Mouse (Mus musculus) testis, adult 2 months (tissue): ENCODE data around the gene Rnf4. TPM values are rescaled to one million over a fixed set of nuclear protein-coding genes. Genes with fewer than 3 reads are reported as not detected.

Source experiments
- H3K27ac ChIP-seq: fragments of 200-500 bp; 2 replicates; pipeline ENCODE4 v1.5.1; 2012; ENCODE audit warnings: low read depth, low read length; ENCODE audit not compliant: control insufficient read depth, insufficient read depth
- H3K27me3 ChIP-seq: fragments of 200-500 bp; 2 replicates; pipeline ENCODE4 v1.6.1; 2012; ENCODE audit warnings: mild to moderate bottlenecking, low read length, moderate library complexity; ENCODE audit not compliant: control insufficient read depth, insufficient read depth
- H3K36me3 ChIP-seq: fragments of 200-500 bp; 2 replicates; pipeline ENCODE4 v1.6.1; 2012; ENCODE audit warnings: mild to moderate bottlenecking, low read length; ENCODE audit not compliant: control insufficient read depth, insufficient read depth
- H3K4me1 ChIP-seq: fragments of 200-500 bp; 2 replicates; pipeline ENCODE4 v1.6.1; 2012; ENCODE audit warnings: low read length; ENCODE audit not compliant: control insufficient read depth, insufficient read depth
- H3K4me3 ChIP-seq: fragments of 200-500 bp; 2 replicates; pipeline ENCODE4 v1.5.1; 2012; ENCODE audit warnings: low read depth, mild to moderate bottlenecking, low read length, moderate library complexity, mixed read lengths; ENCODE audit not compliant: control insufficient read depth
- CTCF ChIP-seq: fragments of 200-500 bp; IDR thresholded peaks from 2 replicates; pipeline ENCODE4 v1.5.1; 2012; ENCODE audit warnings: low read depth, mild to moderate bottlenecking, inconsistent platforms, low read length, moderate library complexity; ENCODE audit not compliant: control insufficient read depth, insufficient read depth, insufficient replicate concordance
- POLR2A ChIP-seq: fragments of 200-500 bp; IDR thresholded peaks from 2 replicates; pipeline ENCODE4 v1.6.1; 2012; ENCODE audit warnings: low read depth, mild to moderate bottlenecking, inconsistent platforms, low read length, moderate library complexity; ENCODE audit not compliant: control insufficient read depth
- polyA plus RNA-seq: library from polyadenylated mRNA; depleted of rRNA; stranded (reverse); fragments of >200 nt; gene quantifications from 2 replicates; pipeline ENCODE4 v1.2.3, GENCODE M21; 2012

The Rnf4 gene
- polyA plus RNA-seq, 1 experiment = 102 TPM

DNA sequence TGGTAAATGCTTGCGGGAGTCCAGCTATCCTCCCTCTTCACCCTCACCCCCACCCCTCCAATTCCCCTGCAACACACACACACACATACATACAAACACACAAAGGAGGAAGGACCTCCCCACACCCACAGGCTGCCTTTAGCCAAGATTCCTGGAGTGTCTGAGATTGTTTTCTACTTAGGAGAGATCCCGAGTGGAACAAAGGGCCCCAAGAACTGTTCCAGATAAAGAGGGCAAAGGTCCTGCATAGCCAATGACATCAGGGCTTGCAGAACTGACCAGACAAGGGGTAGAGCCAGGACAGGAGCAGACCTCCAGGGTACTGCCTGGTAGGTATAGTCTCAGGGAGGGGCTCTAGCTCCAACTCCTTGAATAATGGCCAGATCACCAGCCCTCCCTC lies 41.4 kb upstream of the Rnf4 start:
- Histone ChIP-seq H3K27me3 (no peaks in the 10 kb centered on the region), H3K4me3 (no peak overlapping the region), H3K4me1 (no peaks in the 10 kb centered on the region), H3K36me3 (no peaks in the 10 kb centered on the region; the same call in none of the 2 replicates), H3K27ac (no peak overlapping the region)
- TF ChIP-seq CTCF (no peak), POLR2A (no peak)

DNA sequence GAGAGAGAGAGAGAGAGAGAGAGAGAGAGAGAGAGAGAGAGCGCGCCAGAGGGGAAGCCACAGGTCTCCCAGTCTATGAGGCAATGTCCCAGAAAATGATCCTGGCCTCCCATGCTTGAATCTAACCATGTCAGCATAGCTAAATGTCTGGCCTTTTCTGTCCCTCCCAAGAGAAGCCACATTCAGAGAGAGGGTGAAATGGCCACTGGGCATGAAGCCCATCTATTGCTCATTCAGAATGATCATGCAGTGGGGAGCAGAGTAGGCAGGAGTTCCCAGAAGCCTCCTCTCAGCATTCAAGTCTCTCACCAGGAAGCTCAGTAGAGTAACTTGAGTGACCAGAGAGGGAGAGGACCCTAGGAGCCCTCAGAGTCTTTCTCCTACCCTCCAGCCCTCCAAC lies 40.9 kb upstream of the Rnf4 start:
- no peaks in the 10 kb centered on the region; the same call in none of the 2 replicates for H3K36me3 ChIP-seq
- no peaks in the 10 kb centered on the region for H3K27me3 ChIP-seq
- no peak overlapping the region for H3K4me3 ChIP-seq
- no peak overlapping the region for H3K27ac ChIP-seq
- H3K4me1 ChIP-seq = no peaks in the 10 kb centered on the region
- no peak for TF ChIP-seq CTCF
- TF ChIP-seq POLR2A = no peak

DNA sequence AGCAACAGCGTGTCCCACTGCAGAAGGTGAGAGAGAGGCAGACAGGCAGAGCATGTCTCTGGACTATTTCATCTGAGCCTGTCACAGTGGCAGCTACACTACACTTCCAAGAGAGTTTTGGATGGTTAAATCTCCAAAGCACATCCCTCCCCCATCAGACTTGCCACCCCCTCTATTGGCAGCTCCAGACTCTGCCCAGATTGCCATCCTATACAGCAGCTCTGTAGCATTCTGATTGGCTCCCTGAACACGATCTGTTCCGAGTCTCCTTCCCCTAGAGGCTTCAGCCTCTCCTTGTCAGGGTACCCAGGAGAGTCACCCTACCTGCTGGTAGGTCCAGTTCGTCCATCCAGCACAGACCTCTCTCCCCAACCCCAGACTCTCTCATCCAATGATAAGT lies 38.0 kb upstream of the Rnf4 start:
- Histone ChIP-seq H3K4me3 (no peak overlapping the region), H3K36me3 (peaks cover 1% of the 10 kb centered on the region), H3K27ac (no peak overlapping the region), H3K4me1 (no peaks in the 10 kb centered on the region), H3K27me3 (no peaks in the 10 kb centered on the region)
- TF ChIP-seq POLR2A = no peak
- no peak for TF ChIP-seq CTCF

DNA sequence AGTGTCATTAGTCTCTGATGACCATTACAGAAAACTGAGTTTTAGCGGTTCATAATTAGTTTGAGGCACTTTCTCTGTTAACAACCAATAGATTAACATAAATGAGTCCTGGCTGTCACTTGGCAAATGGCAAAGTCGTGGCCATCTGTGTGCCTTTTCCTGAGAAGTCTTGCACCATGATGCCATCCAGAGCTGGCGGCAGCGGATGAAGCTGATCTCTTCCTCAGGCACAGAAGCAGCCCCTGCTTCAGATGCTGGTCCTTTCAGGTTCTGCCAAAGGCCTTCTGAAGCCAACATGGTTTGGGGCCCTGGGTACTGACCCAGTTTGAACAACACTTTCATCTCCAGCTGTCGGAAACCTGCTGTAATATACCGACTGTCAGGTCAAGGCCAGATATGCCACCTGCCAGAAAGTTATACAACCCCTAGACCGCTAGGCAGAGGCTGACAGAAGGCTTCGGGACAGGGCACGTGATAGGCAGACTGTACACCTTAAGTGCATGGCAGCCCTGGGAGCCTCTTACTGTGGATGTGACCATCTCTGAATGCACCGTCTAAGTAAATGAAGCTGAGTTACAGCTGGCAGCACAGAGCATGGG lies 37.1 kb upstream of the Rnf4 start:
- peaks cover 1% of the 10 kb centered on the region for H3K36me3 ChIP-seq
- H3K27me3 ChIP-seq = no peaks in the 10 kb centered on the region
- no peaks in the 10 kb centered on the region for H3K4me1 ChIP-seq
- no peak overlapping the region for H3K27ac ChIP-seq
- TF ChIP-seq CTCF (no peak), POLR2A (no peak)
- no peak overlapping the region for H3K4me3 ChIP-seq

DNA sequence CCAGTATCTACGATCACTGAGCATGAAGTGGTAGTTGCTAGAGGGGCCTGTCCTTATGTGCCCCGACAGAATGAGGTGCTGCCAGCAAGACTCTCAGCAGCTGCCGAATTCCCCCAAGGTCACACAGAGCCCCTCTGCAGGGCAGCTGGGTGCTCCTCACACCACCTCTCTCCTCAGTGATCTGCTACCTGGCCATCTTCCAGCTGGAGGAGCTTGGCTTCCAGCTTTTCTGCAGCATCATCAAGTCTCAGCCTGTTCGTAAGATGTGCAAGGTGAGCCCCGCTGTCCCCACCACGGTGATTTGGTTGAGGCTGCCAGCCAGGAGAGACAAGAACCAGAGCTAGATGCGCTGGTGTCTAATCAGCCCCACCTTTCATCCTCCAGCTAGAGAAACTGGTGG lies 33.7 kb upstream of the Rnf4 start:
- no peak for TF ChIP-seq POLR2A
- no peak for TF ChIP-seq CTCF

DNA sequence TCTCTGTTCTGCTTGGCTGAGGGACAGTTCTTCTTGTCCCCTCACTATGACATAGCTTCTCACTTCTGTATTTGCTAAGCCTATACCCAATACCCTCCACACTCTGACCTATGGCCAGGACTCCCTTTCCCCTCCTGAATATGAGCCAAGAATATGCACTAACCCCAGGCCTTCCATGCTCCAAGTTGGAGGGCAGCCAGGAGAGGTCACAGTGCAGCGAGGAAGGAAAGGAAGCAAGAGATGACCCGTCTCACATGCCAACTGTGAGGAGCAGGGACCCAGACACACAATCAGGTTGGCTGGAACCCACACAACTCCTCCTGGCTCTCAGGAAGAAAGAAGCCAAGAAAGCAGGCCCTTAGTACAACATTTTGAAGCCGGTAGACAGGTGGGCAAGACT lies 27.1 kb upstream of the Rnf4 start:
- H3K4me1 ChIP-seq = no peaks in the 10 kb centered on the region
- H3K27ac ChIP-seq = no peak overlapping the region
- H3K27me3 ChIP-seq = no peaks in the 10 kb centered on the region
- TF ChIP-seq CTCF (no peak), POLR2A (no peak)
- H3K4me3 ChIP-seq = no peak overlapping the region
- H3K36me3 ChIP-seq = no peaks in the 10 kb centered on the region; the same call in none of the 2 replicates

More for the DNA sequence above, 33.7 kb upstream of the Rnf4 start:
- peaks cover 1% of the 10 kb centered on the region for H3K36me3 ChIP-seq
- no peak overlapping the region for H3K27ac ChIP-seq
- no peaks in the 10 kb centered on the region for H3K27me3 ChIP-seq
- no peak overlapping the region for H3K4me3 ChIP-seq
- no peaks in the 10 kb centered on the region for H3K4me1 ChIP-seq

DNA sequence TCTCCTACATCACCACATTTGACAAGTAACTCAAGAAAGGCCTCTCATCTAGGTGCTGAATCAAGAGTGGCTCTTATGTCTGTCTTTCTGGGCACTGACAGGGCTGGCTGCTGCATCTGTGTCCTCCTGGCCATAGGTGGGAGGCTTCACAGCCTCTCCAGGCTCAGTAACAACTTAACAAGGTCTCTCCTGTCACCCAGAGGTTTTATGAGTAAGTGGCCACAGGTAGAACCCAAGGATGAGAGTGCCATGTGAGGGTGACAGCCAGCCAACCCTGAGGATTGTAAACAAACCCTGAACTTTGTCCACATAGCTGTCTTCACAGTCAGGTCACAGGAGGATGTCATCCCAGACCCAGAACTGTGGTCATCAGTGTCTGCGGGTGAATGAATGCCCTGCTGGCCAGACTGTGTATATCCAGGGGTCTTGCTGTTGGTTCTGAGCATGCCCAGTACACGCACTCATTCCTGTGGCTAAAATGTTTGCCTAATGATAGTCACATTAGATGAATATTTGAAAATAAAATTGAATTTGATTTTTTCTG lies 16.5 kb upstream of the Rnf4 start:
- Histone ChIP-seq H3K36me3 (no peaks in the 10 kb centered on the region; the same call in 1 of the 2 replicates), H3K4me1 (no peaks in the 10 kb centered on the region), H3K4me3 (no peak overlapping the region), H3K27me3 (no peaks in the 10 kb centered on the region), H3K27ac (no peak overlapping the region)
- TF ChIP-seq CTCF = no peak
- no peak for TF ChIP-seq POLR2A

DNA sequence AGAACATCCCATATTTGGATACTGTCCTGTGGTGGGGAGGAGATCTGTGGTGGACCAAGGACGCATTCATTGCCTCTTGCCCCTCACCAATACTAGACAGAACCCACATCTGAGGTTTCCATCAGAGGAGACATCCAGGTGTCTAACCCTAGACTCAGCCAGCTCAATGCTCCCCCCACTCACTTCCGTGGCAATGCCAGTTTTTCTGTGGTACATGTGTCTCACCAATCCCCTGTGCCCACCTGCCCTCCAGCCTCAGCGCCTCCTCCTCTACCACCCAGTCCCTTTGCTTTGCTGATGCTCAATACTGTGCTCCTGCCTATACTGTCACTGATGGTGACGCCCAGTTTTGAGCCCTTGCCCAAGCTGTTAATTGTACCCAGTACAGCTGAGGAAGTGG lies 14.9 kb upstream of the Rnf4 start:
- no peaks in the 10 kb centered on the region for H3K27me3 ChIP-seq
- H3K4me3 ChIP-seq = no peak overlapping the region
- H3K4me1 ChIP-seq = peaks cover 2% of the 10 kb centered on the region; the same call in 1 of the 2 replicates
- H3K27ac ChIP-seq = no peak overlapping the region
- no peaks in the 10 kb centered on the region for H3K36me3 ChIP-seq
- no peak for TF ChIP-seq CTCF
- no peak for TF ChIP-seq POLR2A
